Mouse (Mus musculus) heart, adult 2 months (tissue): ENCODE data around the gene Eif4a3. TPM values are rescaled to one million over a fixed set of nuclear protein-coding genes. Genes with fewer than 3 reads are reported as not detected.
"Not testable (repeated sequence)": the region's sequence is repeated elsewhere in the genome, so short reads cannot be mapped to it uniquely, and the experiment has no call there.

Experiments used
- DNase-seq, 2 experiments: peaks; one replicate each; pipeline ENCODE4 v3.0.0; 2021
- H3K27ac ChIP-seq: fragments of 200-600 bp; 2 replicates; pipeline ENCODE4 v1.8.1; 2022
- H3K27me3 ChIP-seq: fragments of 200-500 bp; 2 replicates; pipeline ENCODE4 v1.6.1; 2012; ENCODE audit warnings: mild to moderate bottlenecking, low read length, inconsistent platforms, mixed read lengths; ENCODE audit not compliant: control insufficient read depth, insufficient read depth
- H3K36me3 ChIP-seq: fragments of 200-500 bp; 2 replicates; pipeline ENCODE4 v1.6.1; 2012; ENCODE audit warnings: low read length, inconsistent platforms; ENCODE audit not compliant: control insufficient read depth, insufficient read depth
- H3K4me1 ChIP-seq: fragments of 200-500 bp; 2 replicates; pipeline ENCODE4 v1.6.1; 2011; ENCODE audit warnings: low read length; ENCODE audit not compliant: control insufficient read depth, insufficient read depth
- H3K4me3 ChIP-seq: fragments of 200-600 bp; 2 replicates; pipeline ENCODE4 v1.8.1; 2022
- H3K79me2 ChIP-seq: fragments of 200-500 bp; replicated peaks from 2 replicates; pipeline ENCODE4 v1.6.1; 2012; ENCODE audit warnings: mild to moderate bottlenecking, inconsistent platforms, low read length, moderate library complexity, mixed read lengths; ENCODE audit not compliant: control insufficient read depth, insufficient read depth
- H3K9ac ChIP-seq: fragments of 200-500 bp; 2 replicates; pipeline ENCODE4 v1.6.1; 2012; ENCODE audit warnings: low read depth, mild to moderate bottlenecking, control low read depth, inconsistent platforms, low read length, mixed read lengths
- CTCF ChIP-seq: fragments of 200-600 bp; IDR thresholded peaks from 2 replicates; pipeline ENCODE4 v1.8.1; 2022; ENCODE audit warnings: antibody characterized with exemption, mild to moderate bottlenecking, moderate library complexity
- EP300 ChIP-seq: fragments of 200-500 bp; IDR thresholded peaks from 2 replicates; pipeline ENCODE4 v1.6.1; 2011; ENCODE audit warnings: low read depth, low read length, control low read depth; ENCODE audit not compliant: insufficient read depth
- POLR2A ChIP-seq: fragments of 200-500 bp; IDR thresholded peaks from 2 replicates; pipeline ENCODE4 v1.6.1; 2011; ENCODE audit warnings: mild to moderate bottlenecking, low read depth, low read length, control low read depth; ENCODE audit not compliant: insufficient read depth
- WGBS: fragments of 180-500 bp; shearing (Covaris S2); methylation state at CpG from one replicate; pipeline ENCODE4 v1.1.7; 2018; 5-methylcytosine and 5-hydroxymethylcytosine counted together
- intact Hi-C: fragments of 180-260 bp; cut with DNase I; formaldehyde crosslinking; loops from one replicate; pipeline ENCODE4 v1.15.1; 2025
- polyA plus RNA-seq: library from polyadenylated mRNA; depleted of rRNA; stranded (reverse); fragments of >200 nt; gene quantifications from 2 replicates; pipeline ENCODE4 v1.2.3, GENCODE M21; 2012
- total RNA-seq, 2 experiments: library from RNA; stranded (reverse); gene quantifications; 2 replicates each; pipeline ENCODE4 v1.2.3; 2021

Gene Eif4a3
- total and polyA plus RNA-seq, 3 experiments = 59.9 to 67.3 (median 60.5) TPM

- Histone ChIP-seq H3K27ac (no peak overlapping the region), H3K79me2 (no peaks in the 10 kb centered on the region), H3K4me1 (no peaks in the 10 kb centered on the region), H3K4me3 (no peak overlapping the region), H3K27me3 (no peaks in the 10 kb centered on the region), H3K36me3 (no peaks in the 10 kb centered on the region), H3K9ac (no peak overlapping the region)
- 78% methylated on average over 20 of the region's 20 CpGs for WGBS
- DNase-seq = no peak
- TF ChIP-seq CTCF (no peak), POLR2A (no peak)
- intact Hi-C loops = no loop called here
Measured at GRCm38 (mm10) chr11:119287207-119287992, 12.5 kb downstream of the Eif4a3 start.

DNA sequence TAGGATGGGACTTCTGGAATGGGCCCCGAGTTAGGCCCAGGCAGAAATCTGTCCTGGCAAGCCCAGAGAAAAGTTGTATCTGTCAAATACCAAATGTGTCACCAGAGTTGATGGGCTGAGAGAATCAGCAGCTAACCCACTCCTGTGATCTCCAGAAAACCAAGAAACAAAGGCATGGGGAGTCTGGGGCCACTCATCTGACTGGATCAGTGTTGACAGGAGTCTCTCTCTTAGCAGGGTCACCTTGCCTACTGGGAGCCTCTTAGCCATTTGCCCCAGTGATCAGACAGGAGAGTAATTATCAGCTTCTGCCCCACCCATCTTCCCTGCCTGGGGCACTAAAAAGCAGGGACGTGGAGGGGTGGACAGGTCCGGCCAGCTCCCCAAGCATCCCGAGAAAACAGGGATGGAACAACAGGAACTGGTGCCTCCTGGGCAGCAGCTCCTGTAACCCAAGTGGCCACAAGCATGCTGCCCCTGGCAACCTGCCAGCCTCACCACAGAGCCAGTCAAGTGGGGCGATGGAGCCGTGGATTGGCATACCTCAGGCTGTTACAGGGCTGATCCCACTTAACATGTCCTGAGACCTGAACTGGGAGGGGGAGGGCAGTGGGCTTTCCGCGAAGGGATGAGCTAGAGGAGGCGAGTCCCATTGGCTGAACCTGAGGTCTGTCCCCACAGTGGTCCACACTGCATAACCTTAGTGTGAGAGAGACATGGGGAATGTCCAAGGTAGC, 13.9 kb downstream of the Eif4a3 start:
- H3K27ac ChIP-seq = no peak overlapping the region
- 38% methylated on average over 9 of the region's 9 CpGs for WGBS

GRCm38 (mm10) chr11:119281030-119281429, 18.9 kb downstream of the Eif4a3 start:
- WGBS = 81% methylated on average over 15 of the region's 15 CpGs

More for the DNA sequence above, 13.9 kb downstream of the Eif4a3 start:
- no peak for DNase-seq
- no peak for TF ChIP-seq POLR2A
- no peak for TF ChIP-seq CTCF
- no peak for TF ChIP-seq EP300
- Histone ChIP-seq H3K27me3 (no peaks in the 10 kb centered on the region), H3K79me2 (no peaks in the 10 kb centered on the region), H3K36me3 (no peaks in the 10 kb centered on the region), H3K4me1 (no peaks in the 10 kb centered on the region), H3K9ac (no peak overlapping the region), H3K4me3 (no peak overlapping the region)
- intact Hi-C loops = no loop called here

DNA sequence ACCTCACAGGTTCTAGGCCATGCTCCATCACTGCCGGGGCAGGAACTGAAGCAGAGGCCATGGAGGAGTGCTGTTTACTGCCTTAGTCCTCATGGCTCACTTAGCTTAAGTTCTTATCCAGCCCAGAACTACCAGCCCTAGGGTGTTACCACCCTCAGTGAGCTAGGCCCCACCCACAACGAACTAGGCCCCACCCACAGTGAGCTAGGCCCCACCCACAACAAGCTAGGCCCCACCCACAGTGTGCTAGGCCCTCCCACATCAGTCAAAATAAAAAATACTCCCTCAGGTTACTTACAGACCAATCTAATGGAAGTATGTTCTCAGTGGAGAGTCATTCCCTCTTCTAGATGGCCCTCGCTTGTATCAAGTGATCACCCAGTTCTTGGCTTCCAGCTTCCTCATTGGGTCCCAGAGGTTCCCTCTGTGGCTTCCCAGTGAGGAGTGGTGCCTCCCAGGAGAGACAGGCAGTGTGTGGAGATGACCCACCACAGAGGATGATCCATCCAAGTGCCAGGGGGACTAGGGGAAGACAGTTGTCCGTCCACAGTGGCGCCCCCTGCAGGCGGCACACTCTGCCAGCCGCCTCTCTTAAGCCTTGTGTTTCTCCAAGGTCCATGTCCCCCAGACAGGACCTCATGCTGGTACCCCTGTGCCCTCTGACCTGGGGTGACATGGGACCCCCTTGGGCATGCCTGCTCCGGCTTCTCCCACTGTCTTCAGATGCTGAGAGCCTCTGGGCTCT, 26.5 kb downstream of the Eif4a3 start:
- 84% methylated on average over 8 of the region's 8 CpGs for WGBS
- Histone ChIP-seq H3K4me3 (no peak overlapping the region), H3K4me1 (no peaks in the 10 kb centered on the region), H3K9ac (no peak overlapping the region), H3K27ac (no peak overlapping the region), H3K36me3 (no peaks in the 10 kb centered on the region), H3K27me3 (no peaks in the 10 kb centered on the region), H3K79me2 (no peaks in the 10 kb centered on the region)
- no peak for DNase-seq
- TF ChIP-seq POLR2A (no peak), CTCF (peak; percentile 52), EP300 (no peak)
- intact Hi-C loops = no loop called here

More at GRCm38 (mm10) chr11:119281030-119281429, 18.9 kb downstream of the Eif4a3 start:
- Histone ChIP-seq H3K27ac (no peak overlapping the region), H3K4me3 (no peak overlapping the region), H3K36me3 (no peaks in the 10 kb centered on the region), H3K79me2 (no peaks in the 10 kb centered on the region), H3K27me3 (no peaks in the 10 kb centered on the region), H3K4me1 (no peaks in the 10 kb centered on the region), H3K9ac (no peak overlapping the region)
- no peak for DNase-seq
- no peak for TF ChIP-seq CTCF
- no peak for TF ChIP-seq POLR2A
- no peak for TF ChIP-seq EP300
- intact Hi-C loops = no loop called here

DNA sequence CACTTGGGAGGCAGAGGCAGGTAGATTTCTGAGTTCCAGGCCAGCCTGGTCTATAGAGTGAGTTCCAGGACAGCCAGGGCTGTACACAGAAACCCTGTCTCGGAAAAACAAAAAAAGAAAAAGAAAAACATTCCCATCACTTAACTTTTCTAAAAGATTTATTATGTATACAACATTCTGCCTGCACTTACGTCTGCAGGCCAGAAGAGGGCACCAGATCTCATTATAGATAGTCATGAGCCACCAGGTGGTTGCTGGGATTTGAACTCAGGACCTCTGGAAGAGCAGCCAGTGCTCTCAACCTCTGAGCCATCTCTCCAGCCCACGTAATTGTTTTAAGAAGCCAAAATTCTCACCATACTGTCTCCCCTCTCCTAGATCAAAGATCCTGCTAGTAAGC, 27.4 kb downstream of the Eif4a3 start:
- peak; percentile 70 for TF ChIP-seq CTCF
- H3K27ac ChIP-seq, H3K4me1 ChIP-seq, intact Hi-C loops, H3K27me3 ChIP-seq, H3K36me3 ChIP-seq, DNase-seq, H3K4me3 ChIP-seq, H3K79me2 ChIP-seq, H3K9ac ChIP-seq: not testable (repeated sequence)
- 79% methylated on average over 3 of the region's 3 CpGs for WGBS
